Mouse (Mus musculus): ENCODE results near the gene Esp24. TPM values are rescaled to one million over a fixed set of nuclear protein-coding genes. Genes with fewer than 3 reads are reported as not detected.
A peak's percentile ranks its signal among the peaks of the same experiment; 100 is the strongest.
"Not testable (repeated sequence)": the region's sequence is repeated elsewhere in the genome, so short reads cannot be mapped to it uniquely, and the experiment has no call there.

The Esp24 gene
- polyA plus RNA-seq (2014; fragmentation: Nextera tagmentation; extraction: Ambion mirVana) = not detected in 2 replicates

DNA sequence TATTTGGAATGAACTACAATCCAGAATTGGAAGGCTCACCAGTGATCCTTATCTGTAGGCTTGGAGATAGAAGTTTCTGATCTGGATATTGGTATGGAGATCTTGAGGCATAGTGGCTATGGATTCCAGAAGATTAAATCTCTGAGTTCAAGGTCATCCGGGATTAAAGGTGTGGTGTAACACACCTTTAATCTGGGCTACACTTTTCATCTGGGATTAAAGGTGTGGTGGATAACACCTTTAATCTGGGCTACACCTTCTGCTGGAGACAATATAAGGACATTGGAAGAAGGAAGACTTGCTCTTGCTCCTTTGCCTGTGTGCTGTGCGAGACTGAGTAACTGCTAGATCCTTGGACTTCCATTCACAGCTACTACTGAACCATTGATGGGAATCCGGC is at the start of gene Esp24:
Esp24 (plus strand) TSS at position 301 of the 400 bp plus-strand sequence.
- not testable (repeated sequence) for H3K27ac ChIP-seq (ENCODE audit: low read depth, low read length); H3K9ac ChIP-seq (ENCODE audit: low read length); DNase-seq (ENCODE audit: low spot score, missing footprints); H3K27me3 ChIP-seq (ENCODE audit: control insufficient read depth, insufficient read depth, low read length); H3K36me3 ChIP-seq (ENCODE audit: control insufficient read depth, insufficient read depth, low read length); H3K4me3 ChIP-seq (ENCODE audit: low read depth, low read length); H3K4me1 ChIP-seq (ENCODE audit: control insufficient read depth, insufficient read depth, low read length); ATAC-seq (ENCODE audit: low FRiP score); H3K4me2 ChIP-seq; H3K9me3 ChIP-seq (ENCODE audit: control insufficient read depth, low read length)
- WGBS = 92% methylated on average over 3 of the region's 3 CpGs

DNA sequence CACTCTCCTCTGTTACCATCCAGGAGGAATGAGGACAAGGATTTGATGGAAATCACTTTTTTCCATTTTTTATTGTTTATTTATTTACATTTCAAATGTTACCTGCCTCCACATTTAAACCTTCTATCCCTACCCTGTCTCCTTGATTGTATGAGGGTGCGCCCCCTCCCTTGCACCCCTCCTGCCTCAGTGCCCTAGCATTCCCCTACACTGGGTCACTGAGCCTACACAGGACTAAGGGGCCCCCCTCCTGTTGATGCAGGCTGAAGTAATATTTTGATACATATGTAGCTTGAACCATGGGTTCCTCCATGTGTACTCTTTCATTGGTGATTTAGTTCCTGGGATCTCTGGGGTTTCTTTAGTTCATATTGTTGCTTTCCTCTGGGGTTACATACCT is 26.6 kb upstream of the Esp24 start:
- WGBS = 100% methylated on average over 1 of the region's 1 CpGs
- Histone ChIP-seq H3K9ac (ENCODE audit: low read length) (no peak overlapping the region), H3K9me3 (ENCODE audit: control insufficient read depth, low read length) (no peaks in the 10 kb centered on the region), H3K27me3 (ENCODE audit: control insufficient read depth, insufficient read depth, low read length) (no peaks in the 10 kb centered on the region), H3K4me1 (ENCODE audit: control insufficient read depth, insufficient read depth, low read length) (no peaks in the 10 kb centered on the region), H3K36me3 (ENCODE audit: control insufficient read depth, insufficient read depth, low read length) (no peaks in the 10 kb centered on the region), H3K27ac (ENCODE audit: low read depth, low read length) (no peak overlapping the region), H3K4me3 (ENCODE audit: low read depth, low read length) (no peak overlapping the region), H3K4me2 (no peak overlapping the region)
- no peak for ATAC-seq (ENCODE audit: low FRiP score)
- no peak for DNase-seq (ENCODE audit: low spot score, missing footprints)

DNA sequence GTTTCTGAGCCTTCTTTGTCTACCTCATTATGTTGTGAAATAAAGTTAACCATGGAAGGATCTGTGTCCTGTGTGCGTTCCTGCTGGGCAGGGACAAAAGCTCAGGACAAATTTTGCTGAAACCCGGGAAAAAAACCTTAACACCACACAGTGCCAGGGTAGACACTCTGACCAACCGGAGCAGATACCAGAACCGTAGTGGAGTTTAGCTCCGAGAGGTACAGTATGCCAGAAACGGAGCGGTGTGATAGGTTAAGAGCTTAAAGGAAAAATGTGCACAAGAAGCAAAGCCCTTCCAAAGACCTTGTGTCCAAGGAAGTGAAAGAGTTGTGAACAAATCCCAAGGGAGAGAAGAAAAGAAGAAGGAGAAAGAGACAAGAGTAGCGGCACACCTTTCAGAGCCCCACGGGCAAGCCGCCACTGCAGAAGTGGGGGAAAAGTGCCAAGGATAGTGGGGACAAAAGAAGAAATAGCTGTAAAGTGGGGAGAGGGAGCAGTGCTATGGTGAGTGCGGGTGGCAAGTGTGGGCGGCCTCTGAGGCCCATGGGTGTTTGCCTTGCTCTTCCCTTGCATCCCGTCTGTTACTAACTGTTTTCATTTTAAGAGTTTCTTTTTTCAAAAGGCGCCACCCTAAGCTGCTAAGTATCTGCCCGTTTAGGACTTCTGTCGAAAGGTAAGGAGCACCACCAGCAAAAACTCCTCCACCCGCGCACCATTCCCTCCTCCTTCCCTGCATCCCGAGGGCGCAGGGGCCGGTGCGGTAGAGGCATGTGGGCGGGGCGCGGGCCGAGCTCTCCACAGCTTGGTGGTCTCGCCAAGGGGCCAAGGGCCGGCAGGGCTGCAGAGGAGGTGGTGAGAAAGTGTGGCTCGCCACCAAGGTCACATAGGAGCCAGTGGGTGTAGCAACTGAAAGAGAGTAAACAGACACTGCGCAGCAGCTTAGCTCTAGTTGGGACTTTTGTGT is 25.5 kb upstream of the Esp24 start:
- ATAC-seq (ENCODE audit: low FRiP score) = peak; percentile 95
- 40% methylated on average over 30 of the region's 30 CpGs for WGBS
- Histone ChIP-seq H3K27me3 (ENCODE audit: control insufficient read depth, insufficient read depth, low read length) (no peaks in the 10 kb centered on the region), H3K36me3 (ENCODE audit: control insufficient read depth, insufficient read depth, low read length) (no peaks in the 10 kb centered on the region), H3K4me3 (ENCODE audit: low read depth, low read length) (peak overlapping the region; percentile 22), H3K4me2 (peak overlapping the region; percentile 42), H3K27ac (ENCODE audit: low read depth, low read length) (no peak overlapping the region), H3K9ac (ENCODE audit: low read length) (no peak overlapping the region), H3K9me3 (ENCODE audit: control insufficient read depth, low read length) (no peaks in the 10 kb centered on the region), H3K4me1 (ENCODE audit: control insufficient read depth, insufficient read depth, low read length) (no peaks in the 10 kb centered on the region)
- DNase-seq (ENCODE audit: low spot score, missing footprints) = peak; percentile 83

DNA sequence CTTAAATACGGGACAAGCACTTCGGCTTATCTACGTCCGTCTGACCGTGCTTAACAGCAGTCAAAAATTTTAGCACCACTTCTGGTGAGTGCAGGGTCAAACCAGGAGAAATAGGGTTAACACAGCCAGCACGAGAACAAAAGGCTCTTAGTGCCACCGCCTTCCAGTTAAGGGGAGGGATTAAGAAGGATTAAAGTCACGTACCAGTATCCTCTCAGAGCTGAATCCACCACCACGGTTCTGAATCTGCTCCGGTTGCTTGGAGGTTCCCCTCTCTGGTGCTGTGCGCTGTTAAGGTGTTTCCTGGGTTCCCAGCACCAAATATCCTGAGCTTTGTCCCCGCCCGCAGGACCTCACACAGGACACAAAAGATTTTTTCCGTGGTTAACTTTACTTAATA is 19.3 kb upstream of the Esp24 start:
- Histone ChIP-seq H3K27ac (ENCODE audit: low read depth, low read length) (no peak overlapping the region), H3K27me3 (ENCODE audit: control insufficient read depth, insufficient read depth, low read length) (no peaks in the 10 kb centered on the region), H3K4me1 (ENCODE audit: control insufficient read depth, insufficient read depth, low read length) (no peaks in the 10 kb centered on the region), H3K4me2 (peak overlapping the region; percentile 22), H3K9me3 (ENCODE audit: control insufficient read depth, low read length) (no peaks in the 10 kb centered on the region), H3K9ac (ENCODE audit: low read length) (no peak overlapping the region), H3K36me3 (ENCODE audit: control insufficient read depth, insufficient read depth, low read length) (no peaks in the 10 kb centered on the region), H3K4me3 (ENCODE audit: low read depth, low read length) (no peak overlapping the region)
- DNase-seq (ENCODE audit: low spot score, missing footprints) (peak; percentile 84), ATAC-seq (ENCODE audit: low FRiP score) (peak; percentile 82)
- WGBS = 30% methylated on average over 14 of the region's 14 CpGs

DNA sequence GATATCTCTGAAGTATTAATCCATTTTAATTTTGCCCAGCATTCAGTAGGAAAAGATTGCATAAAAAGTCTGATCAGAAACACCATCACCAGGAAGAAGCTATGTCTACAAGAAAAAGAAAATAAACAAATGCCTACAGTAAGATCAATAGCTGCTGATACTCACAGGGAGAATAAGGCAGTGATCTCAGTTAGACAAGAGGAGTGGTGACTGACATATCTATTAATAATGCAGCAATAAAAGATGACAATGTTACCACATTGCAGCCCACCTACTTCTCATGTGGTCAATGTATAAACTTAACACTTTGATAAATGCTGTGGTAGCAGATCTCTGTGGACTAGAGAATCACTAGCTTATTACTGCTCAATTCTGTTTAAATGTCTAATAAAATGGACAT is 6.7 kb downstream of the Esp24 start, which contains the start of gene Gm21903:
Gm21903 (minus strand) TSS at position 101 of the 400 bp plus-strand sequence.
- no peak within 1 kb of the TSS for H3K9ac ChIP-seq (ENCODE audit: low read length)
- no peak within 1 kb of the TSS for H3K4me3 ChIP-seq (ENCODE audit: low read depth, low read length)
- no peaks in the 10 kb centered on the region for H3K36me3 ChIP-seq (ENCODE audit: control insufficient read depth, insufficient read depth, low read length)
- H3K4me1 ChIP-seq (ENCODE audit: control insufficient read depth, insufficient read depth, low read length) = no peaks in the 10 kb centered on the region
- H3K4me2 ChIP-seq = no peak within 1 kb of the TSS
- no peak within 1 kb of the TSS for H3K27ac ChIP-seq (ENCODE audit: low read depth, low read length)
- ATAC-seq (ENCODE audit: low FRiP score) (no peak), DNase-seq (ENCODE audit: low spot score, missing footprints) (no peak)
- H3K27me3 ChIP-seq (ENCODE audit: control insufficient read depth, insufficient read depth, low read length) = no peaks in the 10 kb centered on the region
- no peaks in the 10 kb centered on the region for H3K9me3 ChIP-seq (ENCODE audit: control insufficient read depth, low read length)

DNA sequence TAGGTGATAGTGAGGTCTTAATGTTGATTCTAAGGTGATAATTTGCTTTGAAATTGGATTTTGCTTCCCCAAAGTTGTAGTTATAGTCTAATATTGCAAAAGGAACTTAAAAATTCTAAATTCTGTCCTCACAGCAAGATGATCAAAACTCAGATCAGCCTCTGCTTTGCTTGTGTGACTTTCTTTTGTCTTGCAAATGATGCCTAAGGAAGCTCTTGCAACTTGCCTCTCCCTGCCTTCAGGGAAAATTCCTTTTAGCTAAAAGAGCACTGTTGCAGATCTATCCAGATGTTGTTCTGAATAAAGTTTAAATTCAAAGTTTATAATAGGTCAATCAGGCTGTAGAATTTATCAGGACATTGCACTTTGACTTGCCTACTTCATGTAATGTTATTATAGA is 27.1 kb downstream of the Esp24 start:
- DNase-seq (ENCODE audit: low spot score, missing footprints) (no peak), ATAC-seq (ENCODE audit: low FRiP score) (no peak)
- no peak overlapping the region for H3K27ac ChIP-seq (ENCODE audit: low read depth, low read length)
- no peak overlapping the region for H3K9ac ChIP-seq (ENCODE audit: low read length)
- H3K4me1 ChIP-seq (ENCODE audit: control insufficient read depth, insufficient read depth, low read length) = no peaks in the 10 kb centered on the region
- no peaks in the 10 kb centered on the region for H3K27me3 ChIP-seq (ENCODE audit: control insufficient read depth, insufficient read depth, low read length)
- H3K36me3 ChIP-seq (ENCODE audit: control insufficient read depth, insufficient read depth, low read length) = no peaks in the 10 kb centered on the region
- no peak overlapping the region for H3K4me2 ChIP-seq
- H3K9me3 ChIP-seq (ENCODE audit: control insufficient read depth, low read length) = no peaks in the 10 kb centered on the region; the same call in 1 of the 2 replicates
- H3K4me3 ChIP-seq (ENCODE audit: low read depth, low read length) = no peak overlapping the region

DNA sequence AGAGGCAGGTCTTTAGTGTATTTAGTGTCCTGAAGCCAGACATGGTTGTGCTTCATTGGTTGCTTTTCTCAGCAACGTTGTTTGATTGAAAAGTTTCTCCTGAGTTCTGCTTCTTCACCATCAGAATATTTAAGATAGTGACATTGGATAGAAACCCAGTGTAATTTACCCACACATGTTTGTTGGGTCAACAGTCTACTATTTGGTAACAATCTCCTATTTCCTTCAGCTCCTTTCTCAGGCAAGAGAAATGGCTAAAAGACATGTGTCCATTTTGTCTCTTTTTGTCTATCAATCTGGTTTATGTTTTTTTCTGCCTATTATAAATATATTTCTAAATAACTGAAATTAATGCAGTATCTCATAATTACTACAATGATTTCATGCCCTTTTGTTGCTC is 40.4 kb downstream of the Esp24 start, which contains the start of gene Esp23:
Esp23 (minus strand) TSS at position 101 of the 400 bp plus-strand sequence.
- 35% methylated on average over 1 of the region's 1 CpGs for WGBS

More for the DNA sequence above, 40.4 kb downstream of the Esp24 start, which contains the start of gene Esp23:
- Histone ChIP-seq H3K4me3 (ENCODE audit: low read depth, low read length) (no peak within 1 kb of the TSS), H3K4me1 (ENCODE audit: control insufficient read depth, insufficient read depth, low read length) (no peaks in the 10 kb centered on the region), H3K36me3 (ENCODE audit: control insufficient read depth, insufficient read depth, low read length) (no peaks in the 10 kb centered on the region), H3K9me3 (ENCODE audit: control insufficient read depth, low read length) (peaks cover 6% of the 10 kb centered on the region), H3K4me2 (no peak within 1 kb of the TSS), H3K27me3 (ENCODE audit: control insufficient read depth, insufficient read depth, low read length) (no peaks in the 10 kb centered on the region), H3K9ac (ENCODE audit: low read length) (no peak within 1 kb of the TSS), H3K27ac (ENCODE audit: low read depth, low read length) (no peak within 1 kb of the TSS)
- DNase-seq (ENCODE audit: low spot score, missing footprints) (no peak), ATAC-seq (ENCODE audit: low FRiP score) (no peak)

Other genes starting within 250 kb of the Esp24 start
- gene Gm21903, start 6.6 kb downstream of the Esp24 start, polyA plus RNA-seq (2014; fragmentation: Nextera tagmentation; extraction: Ambion mirVana) = not detected in 2 replicates
- not detected in 2 replicates for gene Esp23, start 40.3 kb downstream of the Esp24 start, polyA plus RNA-seq (2014; fragmentation: Nextera tagmentation; extraction: Ambion mirVana)
- not detected in 2 replicates for gene Esp22, start 58.6 kb downstream of the Esp24 start, polyA plus RNA-seq (2014; fragmentation: Nextera tagmentation; extraction: Ambion mirVana)